Mouse (Mus musculus) embryonic facial prominence, embryonic 11.5 days (tissue): ENCODE data around the gene Tmem259. TPM values are rescaled to one million over a fixed set of nuclear protein-coding genes. Genes with fewer than 3 reads are reported as not detected.
A peak's percentile ranks its signal among the peaks of the same experiment; 100 is the strongest.

Source experiments
- ATAC-seq: fragments of 200-750 bp; cut with Nextera tagmentation; replicated peaks from 2 replicates; pipeline ENCODE4 v1.8.0; 2017; ENCODE audit warnings: low read depth; ENCODE audit not compliant: insufficient number of reproducible peaks, low FRiP score, low TSS enrichment
- DNase-seq: peaks from one replicate; pipeline ENCODE4 v3.0.0-alpha.2; 2015; ENCODE audit warnings: low spot score
- H3K27ac ChIP-seq: fragments of 300-500 bp; sonication (generic); replicated peaks from 2 replicates; pipeline ENCODE4 v1.5.1; 2014; ENCODE audit warnings: mild to moderate bottlenecking, low read depth, low read length, control low read depth
- H3K27me3 ChIP-seq: fragments of 300-500 bp; sonication (generic); 2 replicates; pipeline ENCODE4 v1.6.1; 2014; ENCODE audit warnings: mild to moderate bottlenecking, low read length, moderate library complexity, mixed read lengths; ENCODE audit not compliant: control insufficient read depth, insufficient read depth
- H3K36me3 ChIP-seq: fragments of 300-500 bp; sonication (generic); replicated peaks from 2 replicates; pipeline ENCODE4 v1.6.1; 2014; ENCODE audit warnings: low read depth, mild to moderate bottlenecking, low read length, moderate library complexity, mixed read lengths; ENCODE audit not compliant: control insufficient read depth, insufficient read depth
- H3K4me1 ChIP-seq: fragments of 300-500 bp; sonication (generic); 2 replicates; pipeline ENCODE4 v1.6.1; 2014; ENCODE audit warnings: low read length, mixed read lengths; ENCODE audit not compliant: control insufficient read depth, insufficient read depth
- H3K4me2 ChIP-seq: fragments of 300-500 bp; sonication (generic); 2 replicates; pipeline ENCODE4 v1.6.1; 2014; ENCODE audit warnings: low read depth, mild to moderate bottlenecking, control low read depth, low read length, moderate library complexity
- H3K4me3 ChIP-seq: fragments of 300-500 bp; sonication (generic); 2 replicates; pipeline ENCODE4 v1.5.1; 2014; ENCODE audit warnings: low read depth, low read length, control low read depth
- H3K9ac ChIP-seq: fragments of 300-500 bp; sonication (generic); replicated peaks from 2 replicates; pipeline ENCODE4 v1.6.1; 2014; ENCODE audit warnings: mild to moderate bottlenecking, control low read depth, low read length
- H3K9me3 ChIP-seq: fragments of 300-500 bp; sonication (generic); replicated peaks from 2 replicates; pipeline ENCODE4 v1.6.1; 2016; ENCODE audit warnings: mild to moderate bottlenecking, low read length, inconsistent platforms, mixed read lengths; ENCODE audit not compliant: control insufficient read depth
- WGBS: fragments of 180-500 bp; shearing (Covaris S2); extraction: QIAGEN DNeasy Blood & Tissue Kit; methylation state at CpG from one replicate; pipeline ENCODE4 v1.1.7; 2014; 5-methylcytosine and 5-hydroxymethylcytosine counted together
- polyA plus RNA-seq: library from polyadenylated mRNA; unstranded; fragments of >200 nt; fragmentation: Nextera tagmentation; extraction: Ambion mirVana; gene quantifications from 2 replicates; pipeline ENCODE4 v1.2.1, GENCODE M21; 2014

Tmem259 gene
- polyA plus RNA-seq, 1 experiment from 2014 or later = 13.4 TPM

GRCm38 (mm10) chr10:79974668-79975067 lies 9.5 kb downstream of the Tmem259 start:
- H3K4me1 ChIP-seq = no peaks in the 10 kb centered on the region
- WGBS = 82% methylated on average over 8 of the region's 8 CpGs
- H3K27ac ChIP-seq = no peak overlapping the region
- H3K27me3 ChIP-seq = peaks cover 2% of the 10 kb centered on the region; the same call in 1 of the 2 replicates
- H3K9me3 ChIP-seq = no peaks in the 10 kb centered on the region
- H3K4me3 ChIP-seq = no peak overlapping the region
- H3K36me3 ChIP-seq = peaks cover 22% of the 10 kb centered on the region
- ATAC-seq = no peak
- no peak overlapping the region for H3K9ac ChIP-seq
- no peak for DNase-seq
- no peak overlapping the region for H3K4me2 ChIP-seq

DNA sequence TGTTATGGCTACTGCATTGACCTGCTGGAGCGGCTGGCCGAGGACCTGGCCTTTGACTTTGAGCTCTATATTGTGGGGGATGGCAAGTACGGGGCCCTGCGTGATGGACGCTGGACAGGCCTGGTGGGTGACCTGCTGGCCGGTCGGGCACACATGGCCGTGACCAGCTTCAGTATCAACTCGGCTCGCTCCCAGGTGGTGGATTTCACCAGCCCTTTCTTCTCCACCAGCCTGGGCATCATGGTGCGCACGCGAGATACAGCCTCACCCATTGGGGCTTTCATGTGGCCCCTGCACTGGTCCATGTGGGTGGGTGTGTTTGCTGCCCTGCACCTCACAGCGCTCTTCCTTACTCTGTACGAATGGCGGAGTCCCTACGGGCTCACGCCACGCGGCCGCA lies 10.0 kb downstream of the Tmem259 start:
- no peak for ATAC-seq
- H3K4me3 ChIP-seq = no peak overlapping the region
- H3K9me3 ChIP-seq = no peaks in the 10 kb centered on the region
- no peak overlapping the region for H3K9ac ChIP-seq
- H3K27me3 ChIP-seq = peaks cover 2% of the 10 kb centered on the region; the same call in 1 of the 2 replicates
- no peaks in the 10 kb centered on the region for H3K4me1 ChIP-seq
- DNase-seq = no peak
- H3K36me3 ChIP-seq = peaks cover 20% of the 10 kb centered on the region
- H3K4me2 ChIP-seq = no peak overlapping the region
- H3K27ac ChIP-seq = no peak overlapping the region
- 91% methylated on average over 21 of the region's 21 CpGs for WGBS

GRCm38 (mm10) chr10:79972831-79973230 lies 11.3 kb downstream of the Tmem259 start:
- Histone ChIP-seq H3K36me3 (peaks cover 15% of the 10 kb centered on the region), H3K9ac (no peak overlapping the region), H3K4me1 (no peaks in the 10 kb centered on the region), H3K27me3 (peaks cover 2% of the 10 kb centered on the region; the same call in 1 of the 2 replicates), H3K27ac (no peak overlapping the region), H3K4me3 (no peak overlapping the region), H3K9me3 (no peaks in the 10 kb centered on the region), H3K4me2 (no peak overlapping the region)
- DNase-seq (no peak), ATAC-seq (0 out of 2 replicates have a peak, but pooled peaks have one; percentile 15)
- 62% methylated on average over 14 of the region's 14 CpGs for WGBS

- H3K9me3 ChIP-seq = no peaks in the 10 kb centered on the region
- H3K4me1 ChIP-seq = no peaks in the 10 kb centered on the region
- H3K27ac ChIP-seq = no peak overlapping the region
- peaks cover 7% of the 10 kb centered on the region for H3K36me3 ChIP-seq
- no peak for ATAC-seq
- DNase-seq = peak; percentile 68
- peak overlapping the region; percentile 61 for H3K9ac ChIP-seq
- H3K4me3 ChIP-seq = peak overlapping the region; percentile 46
- 2% methylated on average over 21 of the region's 21 CpGs for WGBS
- H3K4me2 ChIP-seq = peak overlapping the region; percentile 89
- H3K27me3 ChIP-seq = peaks cover 2% of the 10 kb centered on the region; the same call in 1 of the 2 replicates
These were observed 13.0 kb downstream of the Tmem259 start for GRCm38 (mm10) chr10:79971183-79971497.

GRCm38 (mm10) chr10:79970415-79971182 lies 13.5 kb downstream of the Tmem259 start, which contains the start of gene Grin3b:
Gene Grin3b (plus strand): TSS chr10:79970715.
- H3K36me3 ChIP-seq = peaks cover 7% of the 10 kb centered on the region
- H3K4me3 ChIP-seq = peak within 1 kb of the TSS; percentile 46
- peaks cover 2% of the 10 kb centered on the region; the same call in 1 of the 2 replicates for H3K27me3 ChIP-seq
- ATAC-seq (no peak), DNase-seq (peak; percentile 52)
- H3K4me1 ChIP-seq = no peaks in the 10 kb centered on the region
- H3K9me3 ChIP-seq = no peaks in the 10 kb centered on the region
- 7% methylated on average over 44 of the region's 47 CpGs for WGBS
- peak within 1 kb of the TSS; percentile 61 for H3K9ac ChIP-seq
- H3K4me2 ChIP-seq = peak within 1 kb of the TSS; percentile 89
- no peak within 1 kb of the TSS for H3K27ac ChIP-seq

DNA sequence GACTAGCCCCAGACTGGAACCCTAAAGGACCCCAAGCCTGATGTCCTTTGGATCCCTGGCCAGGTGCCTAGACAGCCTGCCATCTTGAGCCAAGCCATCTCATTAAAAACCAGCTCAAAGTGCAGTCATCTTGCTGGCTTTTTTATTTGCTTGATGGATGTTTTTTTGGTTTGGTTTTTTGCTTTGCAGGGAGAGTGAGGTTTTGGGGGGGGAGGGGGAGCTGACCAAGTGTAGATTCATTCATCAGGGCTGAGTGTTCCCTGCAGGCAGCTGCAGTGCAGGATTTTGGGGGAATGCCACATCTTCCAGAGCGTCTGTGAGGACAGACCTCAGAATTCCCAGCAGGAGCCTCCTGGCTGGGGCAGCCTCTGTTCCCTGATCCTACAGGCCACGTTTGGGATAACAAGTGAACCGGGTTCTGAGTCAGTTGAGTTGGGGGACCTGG lies 15.0 kb downstream of the Tmem259 start:
- no peak for DNase-seq
- ATAC-seq = no peak
- peaks cover 2% of the 10 kb centered on the region; the same call in 1 of the 2 replicates for H3K27me3 ChIP-seq
- H3K9ac ChIP-seq = no peak overlapping the region
- 16% methylated on average over 3 of the region's 3 CpGs for WGBS
- peaks cover 7% of the 10 kb centered on the region for H3K36me3 ChIP-seq
- no peaks in the 10 kb centered on the region for H3K9me3 ChIP-seq
- H3K4me3 ChIP-seq = no peak overlapping the region
- no peak overlapping the region for H3K4me2 ChIP-seq
- no peak overlapping the region for H3K27ac ChIP-seq
- H3K4me1 ChIP-seq = no peaks in the 10 kb centered on the region

DNA sequence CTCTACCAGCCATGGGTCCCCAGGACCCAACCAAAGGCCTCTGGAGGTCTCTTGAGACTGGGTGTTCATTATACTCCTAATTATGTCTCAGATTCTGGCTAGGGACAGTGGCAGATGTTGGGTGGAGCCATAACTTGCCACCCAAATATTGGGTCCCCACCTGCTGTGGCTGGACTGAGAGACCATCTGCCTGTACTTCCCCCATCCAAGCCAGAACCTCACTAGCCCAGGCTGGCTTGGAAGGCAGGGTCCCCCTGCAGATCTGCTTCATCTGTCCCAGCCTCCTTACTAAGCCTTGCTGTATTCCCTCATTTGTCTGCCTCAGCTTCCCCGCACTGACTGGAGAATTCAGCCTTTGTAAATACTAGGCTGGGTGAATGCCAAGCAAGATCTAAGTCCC lies 15.9 kb downstream of the Tmem259 start:
- Histone ChIP-seq H3K9ac (no peak overlapping the region), H3K27ac (no peak overlapping the region), H3K9me3 (no peaks in the 10 kb centered on the region), H3K4me3 (no peak overlapping the region), H3K36me3 (peaks cover 7% of the 10 kb centered on the region), H3K4me2 (no peak overlapping the region), H3K27me3 (peaks cover 2% of the 10 kb centered on the region; the same call in 1 of the 2 replicates), H3K4me1 (no peaks in the 10 kb centered on the region)
- ATAC-seq (no peak), DNase-seq (no peak)
- WGBS = 89% methylated on average over 1 of the region's 1 CpGs

DNA sequence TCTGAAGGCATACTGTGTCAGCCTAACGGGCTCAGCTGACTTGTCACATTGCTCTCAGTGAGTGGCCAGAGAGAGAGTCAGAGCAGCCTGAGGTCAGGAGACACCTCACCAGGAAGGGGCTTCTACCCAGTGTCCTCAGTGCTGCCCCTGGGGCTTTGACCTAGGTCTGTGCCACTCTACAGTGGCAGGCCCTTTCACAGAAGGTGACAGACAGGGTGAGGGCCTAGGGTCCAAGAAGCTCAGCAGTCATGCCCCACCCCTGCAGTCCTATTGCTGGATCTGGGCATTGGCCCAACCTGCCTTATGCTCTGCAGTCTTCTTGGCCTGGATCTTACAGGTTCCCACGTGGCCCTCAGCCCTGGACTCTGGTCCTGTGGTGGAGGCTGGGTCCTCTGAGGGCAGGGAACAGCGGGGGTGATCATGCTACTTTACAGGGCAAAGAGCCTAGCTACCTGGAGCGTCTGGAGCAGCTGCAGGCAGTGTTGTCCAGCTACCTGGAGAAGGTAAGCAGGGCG lies 17.2 kb downstream of the Tmem259 start:
- Histone ChIP-seq H3K4me2 (no peak overlapping the region), H3K4me1 (no peaks in the 10 kb centered on the region), H3K4me3 (no peak overlapping the region), H3K9ac (no peak overlapping the region), H3K27ac (no peak overlapping the region), H3K27me3 (peaks cover 2% of the 10 kb centered on the region; the same call in 1 of the 2 replicates), H3K9me3 (no peaks in the 10 kb centered on the region), H3K36me3 (peaks cover 12% of the 10 kb centered on the region)
- DNase-seq (no peak), ATAC-seq (no peak)
- WGBS = 93% methylated on average over 5 of the region's 5 CpGs
